Mouse (Mus musculus) Muller cell, postnatal 12 days (primary cell): ENCODE measurements around the gene Oas1e.

Experiments
- DNase-seq: peaks from one replicate; pipeline ENCODE4 v3.0.0-alpha.2; 2015; ENCODE audit errors: inconsistent ontology term

Gene Oas1e

DNA sequence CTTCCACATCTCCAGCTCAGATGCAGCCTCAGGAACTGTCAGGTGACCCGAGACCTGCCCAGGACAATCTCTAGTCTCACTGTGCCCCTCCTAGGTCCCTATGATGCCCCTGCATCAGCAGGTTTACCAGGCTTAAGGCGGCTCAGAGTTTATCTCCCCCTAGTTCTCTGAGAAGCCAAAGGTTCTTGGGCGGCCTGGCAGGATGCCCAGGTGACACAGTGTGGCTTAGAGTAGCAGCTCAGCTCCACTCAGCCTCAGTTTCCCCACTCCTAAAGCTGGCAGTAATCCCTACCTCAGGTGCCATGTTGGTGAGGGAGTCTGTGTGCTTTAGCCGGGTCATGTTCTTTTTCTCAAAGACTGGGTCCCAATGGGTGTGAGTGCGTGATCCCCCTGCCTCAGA lies 18.5 kb downstream of the Oas1e start:
- DNase-seq = no peak

DNA sequence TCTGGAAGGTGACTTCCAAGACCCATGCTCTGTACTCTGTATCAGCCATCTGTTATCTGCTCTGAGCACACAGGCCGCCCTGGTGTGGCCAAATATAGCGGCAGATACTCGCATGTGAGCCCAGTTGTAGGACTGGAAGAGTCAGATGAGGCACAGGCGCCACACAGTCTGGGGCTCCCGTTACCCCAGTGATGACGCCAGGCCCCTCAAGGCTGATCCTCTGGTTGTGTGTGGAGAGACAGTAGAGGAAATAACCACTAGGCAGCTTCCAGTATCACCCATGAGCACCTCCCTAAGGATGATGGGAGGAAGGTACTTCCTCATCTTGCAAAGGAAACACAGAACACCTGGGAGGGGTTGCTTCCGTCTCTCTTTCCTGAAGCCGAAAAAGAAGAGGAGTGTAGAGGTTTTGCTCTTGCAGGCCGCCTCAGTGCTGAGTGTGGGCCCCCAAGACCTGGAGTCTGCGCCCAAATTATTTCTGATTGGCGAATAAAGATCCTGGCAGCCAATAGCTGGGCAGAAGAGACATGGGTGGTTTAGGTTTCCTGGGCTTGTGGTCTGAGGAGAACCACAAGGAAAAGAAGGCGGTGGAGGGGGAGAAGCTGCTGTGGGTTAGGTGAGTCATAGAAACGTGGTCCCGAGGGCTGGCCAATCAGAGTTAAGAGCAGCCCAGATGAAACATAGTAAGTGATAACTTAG lies 19.9 kb downstream of the Oas1e start:
- DNase-seq = no peak

DNA sequence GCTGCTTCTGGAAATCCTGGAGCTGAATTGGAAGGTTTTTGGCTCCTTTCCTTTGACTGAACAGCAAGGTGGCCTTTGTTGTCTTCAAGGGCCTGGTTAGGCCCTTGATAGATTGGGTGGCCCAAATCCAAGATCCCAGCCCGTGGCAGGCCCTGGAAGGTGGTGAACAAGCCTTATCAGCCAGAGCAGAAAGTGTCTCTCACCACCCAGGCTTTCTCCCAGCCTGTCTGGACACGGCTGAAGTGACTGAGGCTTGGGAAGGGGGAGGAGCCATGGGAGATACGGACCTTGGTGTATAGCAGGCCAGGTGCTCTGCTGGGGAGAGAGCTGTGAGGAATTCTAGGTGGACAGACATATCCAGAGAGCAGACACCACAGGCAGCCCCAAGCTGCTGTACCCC lies 25.9 kb downstream of the Oas1e start:
- DNase-seq = no peak

DNA sequence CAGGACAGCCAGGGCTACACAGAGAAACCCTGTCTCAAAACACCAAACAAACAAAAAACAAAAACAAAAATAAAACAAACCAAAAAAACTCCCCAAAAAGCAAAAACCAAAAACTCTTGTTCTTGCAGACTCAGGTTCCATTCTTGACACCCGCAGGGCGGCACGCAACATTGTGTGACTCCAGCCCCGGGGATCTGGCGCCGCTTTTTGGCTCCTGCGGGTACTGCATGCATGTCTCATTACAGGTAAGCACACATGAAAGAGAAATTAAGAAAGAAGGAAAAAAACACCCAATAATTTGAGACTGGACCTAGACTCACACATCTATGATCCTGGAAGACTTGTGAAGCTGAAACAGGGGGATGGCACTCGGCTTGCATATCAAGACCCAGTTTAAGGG lies 30.3 kb downstream of the Oas1e start:
- no peak for DNase-seq

DNA sequence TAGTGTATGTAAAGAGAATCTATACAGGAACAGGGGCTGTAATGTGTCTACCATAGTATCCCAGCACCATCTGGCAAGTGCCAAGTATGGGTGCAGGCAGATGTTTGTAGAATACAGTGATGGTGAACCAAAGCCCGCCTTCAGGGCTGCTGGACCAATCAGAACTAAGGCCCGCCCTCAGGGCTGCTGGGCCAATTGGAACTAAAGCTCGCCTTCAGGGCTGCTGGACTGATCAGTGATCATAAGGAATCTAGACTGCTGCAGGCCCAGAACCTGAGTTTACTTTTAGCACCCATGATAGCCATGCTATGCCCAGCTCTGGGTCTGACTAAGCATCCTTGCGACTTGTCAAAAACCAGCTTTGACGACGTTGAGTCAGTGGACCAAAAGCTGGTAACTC lies 33.4 kb downstream of the Oas1e start:
- no peak for DNase-seq

DNA sequence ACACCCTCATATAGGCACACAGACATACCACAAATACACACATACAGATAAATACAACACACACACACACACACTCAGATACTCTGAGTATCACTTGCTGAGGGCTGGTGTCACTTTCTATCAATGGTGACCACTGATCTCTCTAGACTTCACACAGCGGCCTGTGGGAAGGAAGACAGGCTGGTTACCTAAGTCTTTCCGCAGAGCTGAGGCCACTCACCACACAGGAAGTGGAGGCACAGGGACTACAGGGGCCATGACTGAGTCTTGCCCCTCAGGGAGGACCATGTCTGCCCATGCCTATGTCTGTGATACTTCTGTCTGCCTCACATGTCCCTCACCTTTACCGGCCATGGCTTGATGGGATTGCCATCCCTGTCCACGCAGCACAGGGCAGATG lies 41.1 kb downstream of the Oas1e start:
- DNase-seq = no peak

DNA sequence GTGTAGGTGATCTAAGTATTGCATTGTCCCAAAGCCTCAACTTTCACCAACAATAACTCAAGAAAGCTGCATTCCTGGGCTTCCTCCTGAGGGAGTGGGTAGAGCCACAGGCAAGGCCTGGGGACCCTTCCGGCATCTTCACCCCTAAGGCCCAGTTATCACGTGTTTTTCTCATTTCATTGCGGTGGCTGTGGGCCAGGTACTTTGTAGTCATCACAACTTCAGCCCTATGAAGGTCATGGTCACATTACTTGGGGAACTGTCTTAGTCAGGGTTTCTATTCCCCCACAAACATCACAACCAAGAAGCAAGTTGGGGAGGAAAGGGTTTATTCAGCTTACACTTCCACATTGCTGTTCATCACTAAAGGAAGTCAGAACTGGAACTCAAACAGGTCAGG lies 42.5 kb downstream of the Oas1e start:
- no peak for DNase-seq

DNA sequence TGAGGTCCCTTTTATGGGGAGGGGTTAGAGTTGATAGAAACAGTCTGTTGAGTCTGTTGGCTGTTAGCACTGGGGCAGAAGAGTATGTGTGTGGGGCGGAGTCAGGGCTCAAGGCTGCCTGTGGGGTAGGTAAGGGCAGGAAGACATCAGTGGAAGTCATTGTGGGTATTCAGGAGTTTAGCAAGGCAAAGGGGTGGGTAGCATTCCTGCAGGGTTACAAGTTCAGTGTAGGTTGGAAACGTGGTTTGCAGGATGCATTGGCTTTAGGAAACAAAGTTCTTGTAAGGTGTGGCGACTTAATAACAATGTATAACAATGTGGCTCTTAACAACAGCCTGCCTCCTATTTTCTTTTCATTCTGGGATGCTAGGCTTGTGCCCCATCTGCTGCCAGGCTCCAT lies 44.1 kb downstream of the Oas1e start:
- DNase-seq = no peak

DNA sequence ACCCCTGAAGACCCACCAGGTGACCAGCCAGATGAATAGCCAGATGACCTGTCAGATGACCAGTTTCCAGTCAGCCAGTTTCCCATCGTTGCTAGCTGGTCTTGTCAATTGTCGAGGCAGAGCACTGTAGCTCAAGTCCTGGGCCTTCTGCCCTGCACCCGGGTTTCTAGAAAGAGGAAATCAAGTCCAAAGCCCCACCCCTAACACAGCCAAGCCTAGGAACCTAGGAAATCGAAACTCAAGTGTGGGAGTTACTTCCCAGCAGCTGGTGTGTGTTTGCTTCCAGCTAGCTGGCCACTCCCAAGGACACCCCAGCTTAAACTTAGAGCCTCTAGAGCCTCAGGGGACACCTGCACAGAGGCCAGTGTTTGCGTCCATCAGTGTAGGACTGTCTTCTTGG lies 45.6 kb downstream of the Oas1e start, which contains the start of gene Oas2:
Gene Oas2 (minus strand): TSS at position 166 of the 400 bp plus-strand sequence.
- no peak for DNase-seq

DNA sequence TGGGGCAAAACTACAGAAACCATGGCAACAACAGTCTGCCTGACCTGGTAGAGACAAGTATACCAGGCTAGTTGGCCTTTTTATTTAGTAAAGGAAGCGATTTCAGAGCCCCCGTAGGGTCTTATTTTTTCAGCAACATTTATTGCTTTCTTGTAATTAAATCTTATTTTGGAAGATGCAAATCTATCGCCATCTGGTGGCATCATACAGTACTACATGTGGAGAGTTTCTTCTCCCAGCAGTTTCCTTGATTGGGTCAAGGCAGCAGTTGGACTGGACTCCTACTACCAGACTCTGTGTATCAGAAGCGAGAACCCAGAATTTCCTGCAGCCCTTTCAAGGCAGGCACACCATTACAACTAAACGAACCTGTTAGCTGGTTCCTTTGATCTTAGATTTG lies 48.9 kb downstream of the Oas1e start:
- DNase-seq = no peak

DNA sequence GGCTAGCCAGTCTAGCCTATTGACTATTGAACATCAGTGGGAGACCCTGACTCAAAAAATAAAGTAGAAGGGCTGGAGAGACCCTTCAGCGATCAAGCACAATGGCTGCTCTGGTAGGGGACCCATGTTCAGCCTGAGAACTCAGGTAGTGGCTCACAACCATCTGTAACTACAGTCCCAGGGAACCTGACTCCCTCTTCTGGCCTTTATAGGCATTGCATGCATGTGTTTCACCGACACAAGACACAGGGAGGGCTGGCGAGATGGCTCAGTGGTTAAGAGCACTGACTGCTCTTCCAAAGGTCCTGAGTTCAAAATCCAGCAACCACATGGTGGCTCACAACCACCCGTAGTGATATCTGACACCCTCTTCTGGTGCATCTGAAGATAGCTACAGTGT lies 53.2 kb downstream of the Oas1e start:
- DNase-seq = no peak
